Mouse (Mus musculus) spleen, embryonic (tissue): ENCODE data around the gene Pole.

ENCODE experiments used
- CTCF ChIA-PET: fragments of 350-600 bp; sonication (Branson Sonifier 250); formaldehyde crosslinking; loops from one replicate; lab custom pipeline; 2022; lab: Charles Lee

The Pole gene

GRCm38 (mm10) chr5:110342648-110343284 is 56.7 kb downstream of the Pole start, which contains the start of gene P2rx2:
TSS of gene P2rx2 (minus strand) at chr5:110343212.
- CTCF ChIA-PET = interaction anchor here (0.6 kb wide), 1 partner anchor 793 kb away, joined by 3 read pairs; no protein-coding TSS in a partner anchor

- CTCF ChIA-PET = no interaction called here
Measured at GRCm38 (mm10) chr5:110344524-110344923, 58.4 kb downstream of the Pole start, which contains the start of gene Lrcol1. TSS of gene Lrcol1 (plus strand) at chr5:110344730.

- CTCF ChIA-PET = interaction anchor here (0.6 kb wide), 1 partner anchor 28 kb away, joined by 4 read pairs; no protein-coding TSS in a partner anchor
Measured at GRCm38 (mm10) chr5:110345553-110345952, 59.4 kb downstream of the Pole start.

GRCm38 (mm10) chr5:110347006-110347405 is 60.9 kb downstream of the Pole start:
- CTCF ChIA-PET = no interaction called here

GRCm38 (mm10) chr5:110354716-110355115 is 68.6 kb downstream of the Pole start:
- CTCF ChIA-PET = no interaction called here

- CTCF ChIA-PET = interaction anchor here (0.5 kb wide), 1 partner anchor 76 kb away, joined by 3 read pairs; no protein-coding TSS in a partner anchor
Measured at GRCm38 (mm10) chr5:110357531-110358179, 71.5 kb downstream of the Pole start.

GRCm38 (mm10) chr5:110361465-110361864 is 75.4 kb downstream of the Pole start:
- CTCF ChIA-PET = no interaction called here

- CTCF ChIA-PET = no interaction called here
Measured at GRCm38 (mm10) chr5:110362813-110363178, 76.7 kb downstream of the Pole start.

- CTCF ChIA-PET = no interaction called here
Measured at GRCm38 (mm10) chr5:110363179-110363821, 77.2 kb downstream of the Pole start.

- CTCF ChIA-PET = no interaction called here
Measured at GRCm38 (mm10) chr5:110363822-110364545, 77.9 kb downstream of the Pole start.

- CTCF ChIA-PET = interaction anchor here (1.5 kb wide), 1 partner anchor 13 kb away, joined by 4 read pairs; no protein-coding TSS in a partner anchor
Measured at GRCm38 (mm10) chr5:110376802-110377433, 90.8 kb downstream of the Pole start.

- CTCF ChIA-PET = no interaction called here
Measured at GRCm38 (mm10) chr5:110378181-110378583, 92.1 kb downstream of the Pole start.

GRCm38 (mm10) chr5:110379086-110379485 is 93.0 kb downstream of the Pole start:
- CTCF ChIA-PET = no interaction called here

GRCm38 (mm10) chr5:110379823-110380222 is 93.7 kb downstream of the Pole start:
- CTCF ChIA-PET = no interaction called here

GRCm38 (mm10) chr5:110384491-110384890 is 98.4 kb downstream of the Pole start:
- CTCF ChIA-PET = no interaction called here

- CTCF ChIA-PET = no interaction called here
Measured at GRCm38 (mm10) chr5:110385263-110385662, 99.2 kb downstream of the Pole start.

- CTCF ChIA-PET = no interaction called here
Measured at GRCm38 (mm10) chr5:110386371-110387330, 100.5 kb downstream of the Pole start.
